Mouse (Mus musculus) heart, embryonic 16.5 days (tissue): ENCODE measurements at regions not wholly inside any gene's neighbourhood (a gene's known extent, or its start where the extent isn't known, plus 50 kb on each side); places are given as distances from the start of the nearest gene placed in this dataset.

Experiments
- ATAC-seq: fragments of 200-750 bp; cut with Nextera tagmentation; replicated peaks from 2 replicates; pipeline ENCODE4 v1.8.0; 2017; ENCODE audit warnings: moderate number of reproducible peaks; ENCODE audit not compliant: insufficient read depth, low FRiP score; ENCODE audit errors: extremely low read depth
- H3K27ac ChIP-seq: fragments of 300-500 bp; sonication (generic); 2 replicates; pipeline ENCODE4 v1.5.1; 2014; ENCODE audit warnings: mild to moderate bottlenecking, low read length, control low read depth, moderate library complexity
- H3K27me3 ChIP-seq: fragments of 300-500 bp; sonication (generic); 2 replicates; pipeline ENCODE4 v1.6.1; 2014; ENCODE audit warnings: low read length, mixed read lengths; ENCODE audit not compliant: control insufficient read depth, insufficient read depth
- H3K36me3 ChIP-seq: fragments of 300-500 bp; sonication (generic); 2 replicates; pipeline ENCODE4 v1.6.1; 2014; ENCODE audit not compliant: control insufficient read depth, insufficient read depth
- H3K4me1 ChIP-seq: fragments of 300-500 bp; sonication (generic); 2 replicates; pipeline ENCODE4 v1.6.1; 2014; ENCODE audit warnings: low read length, mixed read lengths; ENCODE audit not compliant: control insufficient read depth, insufficient read depth
- H3K4me2 ChIP-seq: fragments of 300-500 bp; sonication (generic); 2 replicates; pipeline ENCODE4 v1.6.1; 2014; ENCODE audit warnings: low read depth, mild to moderate bottlenecking, control low read depth, low read length
- H3K4me3 ChIP-seq: fragments of 300-500 bp; sonication (generic); 2 replicates; pipeline ENCODE4 v1.5.1; 2014; ENCODE audit warnings: mild to moderate bottlenecking, control low read depth, low read length
- H3K9ac ChIP-seq: fragments of 300-500 bp; sonication (generic); 2 replicates; pipeline ENCODE4 v1.6.1; 2014; ENCODE audit warnings: low read length, control low read depth
- H3K9me3 ChIP-seq: fragments of 300-500 bp; sonication (generic); replicated peaks from 2 replicates; pipeline ENCODE4 v1.6.1; 2016; ENCODE audit warnings: low read length; ENCODE audit not compliant: control insufficient read depth
- WGBS: fragments of 180-500 bp; shearing (Covaris S2); extraction: QIAGEN DNeasy Blood & Tissue Kit; methylation state at CpG from one replicate; pipeline ENCODE4 v1.1.7; 2014; 5-methylcytosine and 5-hydroxymethylcytosine counted together

- Histone ChIP-seq H3K36me3 (no peaks in the 10 kb centered on the region), H3K9me3 (no peaks in the 10 kb centered on the region), H3K4me3 (no peak overlapping the region), H3K4me1 (no peaks in the 10 kb centered on the region), H3K27me3 (no peaks in the 10 kb centered on the region), H3K27ac (no peak overlapping the region), H3K9ac (no peak overlapping the region), H3K4me2 (no peak overlapping the region)
- WGBS: 64% methylated on average over 5 of the region's 5 CpGs
- ATAC-seq: no peak
These were observed 79.8 kb downstream of the Ets2 start for GRCm38 (mm10) chr16:95781681-95782080.

GRCm38 (mm10) chr16:95780431-95780830 lies 78.6 kb downstream of the Ets2 start:
- Histone ChIP-seq H3K4me3 (no peak overlapping the region), H3K36me3 (no peaks in the 10 kb centered on the region), H3K9me3 (no peaks in the 10 kb centered on the region), H3K4me2 (no peak overlapping the region), H3K4me1 (no peaks in the 10 kb centered on the region), H3K9ac (no peak overlapping the region), H3K27me3 (no peaks in the 10 kb centered on the region), H3K27ac (no peak overlapping the region)
- WGBS: 63% methylated on average over 2 of the region's 2 CpGs
- ATAC-seq: no peak

- Histone ChIP-seq H3K27me3 (no peaks in the 10 kb centered on the region), H3K9ac (no peak overlapping the region), H3K36me3 (no peaks in the 10 kb centered on the region), H3K4me3 (no peak overlapping the region), H3K9me3 (0 out of 2 replicates have a peak, but pooled peaks cover 2% of the 10 kb centered on the region), H3K4me2 (no peak overlapping the region), H3K4me1 (no peaks in the 10 kb centered on the region), H3K27ac (no peak overlapping the region)
- WGBS: 76% methylated on average over 6 of the region's 6 CpGs
- ATAC-seq: no peak
These were observed 77.2 kb downstream of the Ets2 start for GRCm38 (mm10) chr16:95778845-95779722.

DNA sequence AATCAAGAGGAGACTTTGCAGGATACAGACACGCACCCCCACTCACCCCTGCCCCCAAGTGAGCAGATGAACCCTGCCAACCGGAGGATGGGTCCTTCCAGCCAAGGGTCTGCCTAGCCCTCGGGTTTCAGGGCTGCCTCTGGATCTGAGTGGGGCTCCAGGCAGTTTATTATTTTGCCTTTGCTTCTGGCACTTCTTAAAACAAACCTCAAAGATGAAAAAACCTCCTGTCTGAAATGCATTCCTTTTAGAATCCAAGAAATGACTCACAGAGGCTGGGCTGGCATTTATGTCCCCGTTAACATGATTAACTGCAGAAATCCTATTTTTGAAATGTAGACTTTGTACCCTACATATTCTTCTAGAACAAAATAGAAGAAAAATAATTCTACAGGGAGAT lies 76.3 kb downstream of the Ets2 start:
- no peak for ATAC-seq
- Histone ChIP-seq H3K4me2 (no peak overlapping the region), H3K4me3 (no peak overlapping the region), H3K36me3 (no peaks in the 10 kb centered on the region), H3K9me3 (0 out of 2 replicates have a peak, but pooled peaks cover 2% of the 10 kb centered on the region), H3K9ac (no peak overlapping the region), H3K27ac (no peak overlapping the region), H3K27me3 (no peaks in the 10 kb centered on the region), H3K4me1 (no peaks in the 10 kb centered on the region)
- 63% methylated on average over 4 of the region's 4 CpGs for WGBS

GRCm38 (mm10) chr16:95776610-95777363 lies 74.9 kb downstream of the Ets2 start:
- Histone ChIP-seq H3K9me3 (0 out of 2 replicates have a peak, but pooled peaks cover 2% of the 10 kb centered on the region), H3K4me1 (no peaks in the 10 kb centered on the region), H3K4me3 (no peak overlapping the region), H3K27ac (no peak overlapping the region), H3K9ac (no peak overlapping the region), H3K36me3 (no peaks in the 10 kb centered on the region), H3K4me2 (no peak overlapping the region), H3K27me3 (no peaks in the 10 kb centered on the region)
- WGBS: 83% methylated on average over 10 of the region's 10 CpGs
- ATAC-seq: no peak

DNA sequence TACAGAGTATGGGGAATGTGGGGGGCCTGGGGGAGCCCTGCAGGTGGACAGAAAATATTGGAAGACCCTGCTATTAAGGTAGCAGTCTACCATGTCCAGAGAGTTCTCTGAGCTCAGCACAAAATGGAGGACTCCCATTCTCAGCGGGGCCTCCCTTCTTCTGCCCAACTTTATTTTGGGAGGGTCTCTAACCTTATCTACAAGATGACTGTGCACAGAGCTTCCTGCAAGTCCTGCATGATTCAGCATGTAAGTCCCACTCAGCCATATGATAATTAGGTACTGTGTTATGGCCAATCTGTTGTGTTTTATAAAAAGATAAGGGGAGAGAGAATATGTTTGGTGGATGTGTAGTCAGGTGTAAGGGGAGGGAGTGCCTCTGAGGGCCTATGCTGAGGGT lies 74.1 kb downstream of the Ets2 start:
- WGBS: 76% methylated on average over 1 of the region's 1 CpGs
- ATAC-seq: no peak
- 0 out of 2 replicates have a peak, but pooled peaks cover 2% of the 10 kb centered on the region for H3K9me3 ChIP-seq

DNA sequence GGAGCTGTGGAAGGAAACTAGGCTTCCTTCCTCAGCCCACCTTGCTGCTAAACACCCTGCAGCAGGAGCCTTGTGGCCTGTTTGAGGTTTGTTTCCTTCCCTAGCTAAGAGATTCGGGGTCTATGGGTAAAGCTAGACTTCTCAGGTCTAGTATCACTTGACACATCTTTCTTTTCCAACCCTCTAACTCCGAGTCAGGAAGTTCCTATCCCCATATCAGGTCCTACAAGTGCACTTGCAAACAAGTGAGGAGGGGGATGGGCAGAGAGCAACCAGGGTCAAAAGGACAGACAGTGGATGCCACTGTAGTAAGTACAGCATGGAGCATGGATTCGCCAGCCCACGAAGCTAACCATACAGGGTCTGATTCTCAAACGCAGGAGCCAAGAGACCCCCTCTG lies 73.5 kb downstream of the Ets2 start:
- Histone ChIP-seq H3K9me3 (0 out of 2 replicates have a peak, but pooled peaks cover 2% of the 10 kb centered on the region), H3K27ac (no peak overlapping the region), H3K4me3 (no peak overlapping the region), H3K36me3 (no peaks in the 10 kb centered on the region), H3K4me1 (peaks cover 3% of the 10 kb centered on the region; the same call in 1 of the 2 replicates), H3K27me3 (no peaks in the 10 kb centered on the region), H3K4me2 (no peak overlapping the region), H3K9ac (no peak overlapping the region)
- no peak for ATAC-seq
- 63% methylated on average over 5 of the region's 5 CpGs for WGBS

More for the DNA sequence above, 74.1 kb downstream of the Ets2 start:
- Histone ChIP-seq H3K27ac (no peak overlapping the region), H3K36me3 (no peaks in the 10 kb centered on the region), H3K4me2 (no peak overlapping the region), H3K9ac (no peak overlapping the region), H3K27me3 (no peaks in the 10 kb centered on the region), H3K4me3 (no peak overlapping the region), H3K4me1 (peaks cover under 1% of the 10 kb centered on the region; the same call in 1 of the 2 replicates)

DNA sequence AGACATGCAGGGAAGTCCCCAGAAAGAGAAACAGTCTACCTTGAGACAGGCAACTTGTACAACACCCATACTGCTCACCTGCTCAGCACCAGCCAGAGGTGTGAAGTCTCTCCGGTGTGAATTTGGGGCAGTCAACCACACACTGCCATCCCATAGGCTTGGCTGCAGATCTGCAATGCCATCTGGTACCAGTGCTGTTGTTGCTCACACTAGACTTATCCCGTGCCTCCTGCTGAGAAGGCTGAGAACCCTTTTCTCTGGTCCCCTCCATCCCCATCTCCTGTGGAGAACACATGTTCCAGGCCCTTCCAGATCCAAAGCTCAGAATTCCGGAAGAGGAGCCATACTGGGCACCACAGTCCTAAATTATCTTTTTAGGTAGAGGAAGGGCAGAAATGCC lies 71.3 kb downstream of the Ets2 start:
- Histone ChIP-seq H3K9ac (no peak overlapping the region), H3K36me3 (no peaks in the 10 kb centered on the region)
- no peak for ATAC-seq

More for the DNA sequence above, 71.3 kb downstream of the Ets2 start:
- H3K27ac ChIP-seq: no peak overlapping the region
- peaks cover 12% of the 10 kb centered on the region for H3K4me1 ChIP-seq
- H3K27me3 ChIP-seq: no peaks in the 10 kb centered on the region
- 0 out of 2 replicates have a peak, but pooled peaks cover 2% of the 10 kb centered on the region for H3K9me3 ChIP-seq
- 82% methylated on average over 3 of the region's 3 CpGs for WGBS
- no peak overlapping the region for H3K4me3 ChIP-seq
- H3K4me2 ChIP-seq: no peak overlapping the region
